Mouse (Mus musculus) cerebellum, adult 2 months (tissue): ENCODE data around the gene Cyp4a30b. TPM values are rescaled to one million over a fixed set of nuclear protein-coding genes. Genes with fewer than 3 reads are reported as not detected.

Experiments used
- DNase-seq, 2 experiments: peaks; one replicate each; pipeline ENCODE4 v3.0.0; 2021
- H3K27ac ChIP-seq: fragments of 200-500 bp; 2 replicates; pipeline ENCODE4 v1.5.1; 2012; ENCODE audit warnings: low read length, control low read depth, inconsistent platforms; ENCODE audit not compliant: insufficient read depth
- H3K27me3 ChIP-seq: fragments of 200-500 bp; 2 replicates; pipeline ENCODE4 v1.6.1; 2012; ENCODE audit warnings: inconsistent platforms, mild to moderate bottlenecking, low read length, moderate library complexity; ENCODE audit not compliant: control insufficient read depth, insufficient read depth
- H3K4me1 ChIP-seq: fragments of 200-500 bp; 2 replicates; pipeline ENCODE4 v1.6.1; 2011; ENCODE audit warnings: low read length; ENCODE audit not compliant: control insufficient read depth, insufficient read depth
- H3K4me3 ChIP-seq: fragments of 200-500 bp; replicated peaks from 2 replicates; pipeline ENCODE3; 2011; ENCODE audit warnings: mild to moderate bottlenecking, low read depth, low read length, control low read depth; ENCODE audit not compliant: insufficient read depth
- CTCF ChIP-seq: fragments of 200-500 bp; IDR thresholded peaks from 2 replicates; pipeline ENCODE4 v1.5.1; 2011; ENCODE audit warnings: low read depth, mild to moderate bottlenecking, control low read depth, low read length, moderate library complexity, borderline replicate concordance; ENCODE audit not compliant: insufficient read depth
- POLR2A ChIP-seq: fragments of 200-500 bp; IDR thresholded peaks from 2 replicates; pipeline ENCODE4 v1.6.1; 2011; ENCODE audit warnings: low read length, control low read depth, borderline replicate concordance; ENCODE audit not compliant: insufficient read depth
- WGBS: fragments of 180-500 bp; shearing (Covaris S2); methylation state at CpG from one replicate; pipeline ENCODE4 v1.1.7; 2018; 5-methylcytosine and 5-hydroxymethylcytosine counted together
- polyA plus RNA-seq: library from polyadenylated mRNA; depleted of rRNA; stranded (reverse); fragments of >200 nt; gene quantifications from 2 replicates; pipeline ENCODE4 v1.2.3, GENCODE M21; 2012; rRNA removed

The Cyp4a30b gene
- polyA plus RNA-seq, 1 experiment: not detected

- no peak for TF ChIP-seq CTCF
- TF ChIP-seq POLR2A: no peak
- Histone ChIP-seq H3K4me3 (no peak overlapping the region), H3K27ac (no peak overlapping the region), H3K27me3 (no peaks in the 10 kb centered on the region), H3K4me1 (no peaks in the 10 kb centered on the region)
- no peak for DNase-seq
- WGBS: 71% methylated on average over 4 of the region's 4 CpGs
Measured at GRCm38 (mm10) chr4:115519444-115519843, 67.0 kb downstream of the Cyp4a30b start.

Other genes starting within 250 kb of the Cyp4a30b start
- not detected in 2 replicates for gene Cyp4a29, start 210.5 kb upstream of the Cyp4a30b start, polyA plus RNA-seq
- gene Cyp4a12a, start 153.6 kb upstream of the Cyp4a30b start, polyA plus RNA-seq: not detected in 2 replicates
- not detected in 2 replicates for gene Cyp4a12b, start 41.0 kb upstream of the Cyp4a30b start, polyA plus RNA-seq
- not detected in 2 replicates for gene Cyp4a14, start 43.5 kb downstream of the Cyp4a30b start, polyA plus RNA-seq
- gene Cyp4a10, start 65.7 kb downstream of the Cyp4a30b start, polyA plus RNA-seq: not detected in 2 replicates
- not detected in 2 replicates for gene Cyp4a31, start 111.0 kb downstream of the Cyp4a30b start, polyA plus RNA-seq
- gene Cyp4a32, start 148.4 kb downstream of the Cyp4a30b start, polyA plus RNA-seq: not detected in 2 replicates
- 0.11 and 0.27 TPM in 2 replicates for gene Cyp4b1, start 195.1 kb downstream of the Cyp4a30b start, polyA plus RNA-seq